Mouse (Mus musculus) liver, embryonic 13.5 days (tissue): ENCODE data around the gene Pld3. TPM values are rescaled to one million over a fixed set of nuclear protein-coding genes. Genes with fewer than 3 reads are reported as not detected.

Experiments used
- ATAC-seq: fragments of 200-750 bp; cut with Nextera tagmentation; 2 replicates; pipeline ENCODE4 v1.8.0; 2017; ENCODE audit warnings: low read depth, mild to moderate bottlenecking, moderate number of reproducible peaks, moderate library complexity
- DNase-seq: peaks from one replicate; pipeline ENCODE4 v3.0.0; 2022
- H3K27ac ChIP-seq: fragments of 300-500 bp; sonication (generic); 2 replicates; pipeline ENCODE4 v1.5.1; 2015; ENCODE audit warnings: moderate library complexity, mild to moderate bottlenecking, inconsistent platforms
- H3K27me3 ChIP-seq: fragments of 300-500 bp; sonication (generic); 2 replicates; pipeline ENCODE4 v1.6.1; 2015; ENCODE audit warnings: mild to moderate bottlenecking, inconsistent platforms
- H3K36me3 ChIP-seq: fragments of 300-500 bp; sonication (generic); 2 replicates; pipeline ENCODE4 v1.6.1; 2015; ENCODE audit warnings: mild to moderate bottlenecking, inconsistent platforms
- H3K4me1 ChIP-seq: fragments of 300-500 bp; sonication (generic); replicated peaks from 2 replicates; pipeline ENCODE4 v1.6.1; 2015; ENCODE audit warnings: inconsistent platforms
- H3K4me2 ChIP-seq: fragments of 300-500 bp; sonication (generic); 2 replicates; pipeline ENCODE4 v1.6.1; 2015; ENCODE audit warnings: inconsistent platforms, mild to moderate bottlenecking, moderate library complexity
- H3K4me3 ChIP-seq: fragments of 300-500 bp; sonication (generic); replicated peaks from 2 replicates; pipeline ENCODE4 v1.5.1; 2015; ENCODE audit warnings: mild to moderate bottlenecking, inconsistent platforms
- H3K9ac ChIP-seq: fragments of 300-500 bp; sonication (generic); 2 replicates; pipeline ENCODE4 v1.6.1; 2015; ENCODE audit warnings: mild to moderate bottlenecking, inconsistent platforms
- H3K9me3 ChIP-seq: fragments of 300-500 bp; sonication (generic); replicated peaks from 2 replicates; pipeline ENCODE4 v1.6.1; 2016; ENCODE audit warnings: inconsistent platforms
- WGBS: fragments of 180-500 bp; shearing (Covaris S2); methylation state at CpG from one replicate; pipeline ENCODE4 v1.1.7; 2015; ENCODE audit not compliant: insufficient replicate concordance; 5-methylcytosine and 5-hydroxymethylcytosine counted together
- polyA plus RNA-seq: library from polyadenylated mRNA; unstranded; fragments of >200 nt; fragmentation: Nextera tagmentation; extraction: Ambion mirVana; gene quantifications from 2 replicates; pipeline ENCODE4 v1.2.1, GENCODE M21; 2015

Pld3 gene
- polyA plus RNA-seq, 1 experiment from 2014 or later: 53.8 TPM

DNA sequence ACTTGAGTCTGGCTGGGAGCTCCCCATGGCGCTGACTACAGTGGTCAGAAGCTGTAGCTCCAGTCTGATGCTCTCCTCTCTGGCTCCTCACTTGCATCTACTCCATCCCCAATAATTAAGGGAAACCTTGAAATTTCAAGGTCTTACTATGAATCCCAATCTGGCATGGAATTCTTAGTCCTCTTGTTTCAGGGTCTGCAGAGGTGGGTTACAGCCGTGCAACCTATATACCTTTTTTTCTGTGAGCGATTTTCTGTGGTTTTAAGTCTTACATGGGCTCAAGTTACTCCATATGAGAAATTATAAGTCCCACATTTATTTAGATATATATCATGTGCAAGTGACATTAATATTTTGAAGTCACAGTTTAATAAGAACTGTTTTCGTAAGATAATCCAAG lies 37.1 kb upstream of the Pld3 start:
- Histone ChIP-seq H3K4me3 (no peak overlapping the region), H3K27ac (no peak overlapping the region), H3K27me3 (no peaks in the 10 kb centered on the region), H3K9ac (no peak overlapping the region), H3K4me2 (no peak overlapping the region), H3K36me3 (peaks cover 16% of the 10 kb centered on the region; the same call in 1 of the 2 replicates), H3K4me1 (peaks cover 35% of the 10 kb centered on the region), H3K9me3 (no peaks in the 10 kb centered on the region)
- WGBS: 91% methylated on average over 4 of the region's 4 CpGs
- DNase-seq: no peak
- ATAC-seq: no peak

DNA sequence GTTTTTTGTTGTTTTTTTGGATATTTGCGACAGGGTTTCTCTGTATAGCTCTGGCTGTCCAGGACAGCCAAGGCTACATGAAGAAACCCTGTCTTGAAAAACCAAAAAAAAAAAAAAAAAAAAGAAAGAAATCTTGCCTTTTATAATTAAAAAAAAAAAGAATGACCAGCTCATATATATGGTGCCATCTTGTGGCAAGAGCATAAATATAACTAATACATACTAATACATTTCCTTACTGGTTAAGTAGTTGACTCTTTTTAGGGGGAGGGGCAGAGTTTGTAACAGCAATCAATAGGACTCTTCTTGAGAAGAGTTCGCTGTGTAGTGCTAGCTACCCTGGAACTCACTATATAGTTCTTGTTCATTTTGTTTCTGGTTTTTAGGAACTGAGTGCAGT lies 34.7 kb upstream of the Pld3 start:
- H3K36me3 ChIP-seq: peaks cover 14% of the 10 kb centered on the region

DNA sequence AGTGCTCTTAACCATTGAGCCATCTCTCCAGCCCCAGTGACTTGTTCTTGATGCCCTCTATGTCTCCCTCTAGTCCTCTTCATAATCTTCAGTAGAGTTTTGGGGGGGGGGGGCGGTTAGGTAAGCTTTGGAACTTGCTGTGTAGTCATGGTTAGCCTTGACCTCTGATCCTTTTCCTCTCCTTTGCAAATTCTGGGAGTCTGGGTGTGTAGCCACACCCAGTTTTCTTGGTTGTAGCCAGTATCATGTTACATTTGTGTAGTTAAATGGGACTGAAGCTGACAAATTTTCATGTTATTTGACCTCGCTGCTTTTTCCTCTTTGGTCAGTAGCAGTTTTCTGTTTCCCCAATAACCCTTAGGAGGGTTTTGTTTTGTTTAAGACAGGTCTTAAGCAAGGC lies 33.8 kb upstream of the Pld3 start:
- Histone ChIP-seq H3K27ac (no peak overlapping the region; the same call in 1 of the 2 replicates), H3K4me1 (peaks cover 5% of the 10 kb centered on the region; the same call in 1 of the 2 replicates), H3K9me3 (no peaks in the 10 kb centered on the region), H3K9ac (no peak overlapping the region), H3K4me2 (no peak overlapping the region), H3K27me3 (no peaks in the 10 kb centered on the region), H3K36me3 (peaks cover 22% of the 10 kb centered on the region), H3K4me3 (no peak overlapping the region)
- 78% methylated on average over 2 of the region's 2 CpGs for WGBS
- ATAC-seq: no peak
- DNase-seq: no peak

More for the DNA sequence above, 34.7 kb upstream of the Pld3 start:
- no peaks in the 10 kb centered on the region for H3K9me3 ChIP-seq
- no peak overlapping the region for H3K9ac ChIP-seq
- no peaks in the 10 kb centered on the region for H3K27me3 ChIP-seq
- no peak overlapping the region for H3K4me2 ChIP-seq
- WGBS: 78% methylated on average over 2 of the region's 2 CpGs
- H3K27ac ChIP-seq: no peak overlapping the region
- no peak overlapping the region for H3K4me3 ChIP-seq
- DNase-seq: no peak
- no peak for ATAC-seq
- peaks cover 12% of the 10 kb centered on the region for H3K4me1 ChIP-seq

DNA sequence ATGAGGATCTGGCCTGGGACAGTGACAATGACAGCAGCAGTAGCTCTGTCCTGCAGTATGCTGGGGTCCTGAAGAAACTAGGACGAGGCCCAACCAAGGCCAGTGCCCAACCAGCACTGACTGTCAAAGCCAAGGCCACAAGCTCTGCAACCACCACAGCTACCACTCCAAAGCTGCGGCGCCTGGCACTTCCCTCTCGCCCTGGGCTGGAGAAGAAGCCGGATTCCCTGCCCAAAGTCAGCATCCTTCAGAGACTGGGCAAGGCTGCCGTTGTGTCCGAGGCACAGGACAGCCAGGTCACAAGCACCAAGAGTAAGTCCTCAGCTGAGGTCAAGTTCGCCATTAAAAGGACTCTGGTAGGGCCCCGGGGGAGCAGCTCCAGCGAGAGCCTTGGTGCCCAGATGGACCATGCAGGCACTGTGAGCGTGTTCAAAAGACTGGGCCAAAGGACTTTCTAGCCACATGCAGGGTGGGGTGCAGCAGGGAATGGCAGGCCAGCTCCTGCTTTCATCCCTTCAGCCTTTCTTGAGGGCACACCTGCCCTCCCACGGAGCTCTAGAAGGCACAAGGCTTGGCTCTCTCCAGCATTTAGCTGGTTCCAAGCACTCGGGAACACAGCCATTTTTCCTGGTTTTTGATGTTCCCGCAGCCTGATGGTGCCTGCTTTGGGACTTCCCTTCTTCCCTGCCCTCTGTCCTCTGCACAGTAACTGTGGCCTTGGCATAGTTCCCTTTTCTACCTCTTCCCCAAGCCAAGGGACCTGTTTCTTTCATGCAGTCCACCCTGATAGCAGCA lies 27.6 kb upstream of the Pld3 start:
- Histone ChIP-seq H3K9ac (no peak overlapping the region), H3K9me3 (no peaks in the 10 kb centered on the region), H3K27me3 (no peaks in the 10 kb centered on the region), H3K4me1 (no peaks in the 10 kb centered on the region), H3K36me3 (peaks cover 82% of the 10 kb centered on the region), H3K4me3 (no peak overlapping the region), H3K4me2 (no peak overlapping the region), H3K27ac (no peak overlapping the region)
- DNase-seq (no peak), ATAC-seq (no peak)
- WGBS: 83% methylated on average over 14 of the region's 14 CpGs

DNA sequence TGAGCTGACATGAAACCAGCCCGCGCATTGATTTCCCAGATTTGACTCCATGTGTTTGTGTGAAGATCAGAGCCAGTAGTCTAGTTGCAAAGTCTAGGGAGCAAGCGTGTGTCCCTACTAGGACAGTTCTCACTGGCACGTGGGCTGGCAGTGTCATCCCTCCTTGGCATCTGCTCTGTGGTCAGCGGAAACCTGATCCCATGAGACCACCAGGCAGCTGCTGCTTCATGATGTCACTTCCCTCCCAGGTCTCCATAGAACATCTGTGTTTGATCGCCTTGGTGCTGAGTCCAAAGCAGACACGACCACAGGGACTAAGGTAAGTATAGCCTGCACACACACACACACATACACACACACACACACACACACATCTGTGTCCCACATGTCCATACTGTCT lies 25.4 kb upstream of the Pld3 start:
- Histone ChIP-seq H3K36me3 (peaks cover 90% of the 10 kb centered on the region), H3K4me3 (no peak overlapping the region), H3K4me1 (no peaks in the 10 kb centered on the region), H3K4me2 (no peak overlapping the region), H3K9me3 (no peaks in the 10 kb centered on the region), H3K27ac (no peak overlapping the region), H3K27me3 (no peaks in the 10 kb centered on the region), H3K9ac (no peak overlapping the region)
- DNase-seq (no peak), ATAC-seq (no peak)
- WGBS: 85% methylated on average over 7 of the region's 7 CpGs

DNA sequence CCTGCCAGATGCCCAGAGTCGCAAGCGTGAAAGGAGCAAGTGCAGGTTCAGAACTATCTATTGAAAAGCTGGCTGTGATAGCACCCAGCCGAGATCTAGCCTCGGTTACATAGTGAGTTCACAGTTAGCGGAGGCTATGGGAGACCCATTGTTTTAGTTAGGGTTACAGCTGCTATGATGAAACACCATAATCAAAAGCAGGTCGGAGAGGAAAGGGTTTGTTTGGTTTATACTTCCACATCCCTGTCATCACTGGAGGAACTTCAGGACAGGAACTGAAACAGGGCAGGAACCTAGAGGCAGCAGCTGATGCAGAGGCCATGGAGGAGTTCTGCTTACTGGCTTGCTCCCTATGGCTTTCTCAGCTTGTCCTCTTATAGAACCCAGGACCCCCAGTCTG lies 24.6 kb upstream of the Pld3 start:
- Histone ChIP-seq H3K27ac (no peak overlapping the region), H3K9me3 (no peaks in the 10 kb centered on the region), H3K4me1 (no peaks in the 10 kb centered on the region), H3K36me3 (peaks cover 87% of the 10 kb centered on the region), H3K9ac (no peak overlapping the region), H3K27me3 (no peaks in the 10 kb centered on the region), H3K4me2 (no peak overlapping the region), H3K4me3 (no peak overlapping the region)
- DNase-seq (no peak), ATAC-seq (no peak)
- 85% methylated on average over 6 of the region's 6 CpGs for WGBS

DNA sequence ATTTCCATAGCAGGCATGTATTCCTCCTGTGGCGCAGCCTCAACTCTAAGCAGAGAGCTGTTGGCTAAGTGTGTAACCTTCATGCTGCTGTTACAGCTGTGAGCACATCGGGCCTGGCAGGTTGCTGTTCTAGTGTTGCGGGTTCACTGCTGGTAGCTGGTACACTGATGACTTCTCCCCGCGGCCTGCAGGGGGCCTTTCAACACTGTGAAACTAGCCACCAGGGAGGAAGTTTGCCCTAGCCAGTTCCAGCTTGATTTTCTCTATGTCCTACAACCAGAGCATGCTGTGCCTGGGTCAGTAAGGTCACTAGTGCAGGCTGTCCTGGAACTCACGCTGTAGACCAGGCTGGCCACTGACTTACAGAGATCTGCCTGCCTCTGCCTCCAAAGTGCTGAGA lies 23.9 kb upstream of the Pld3 start:
- Histone ChIP-seq H3K9me3 (no peaks in the 10 kb centered on the region), H3K27me3 (no peaks in the 10 kb centered on the region), H3K4me2 (no peak overlapping the region), H3K4me1 (no peaks in the 10 kb centered on the region), H3K9ac (no peak overlapping the region), H3K4me3 (no peak overlapping the region), H3K27ac (no peak overlapping the region), H3K36me3 (peaks cover 88% of the 10 kb centered on the region)
- 55% methylated on average over 6 of the region's 6 CpGs for WGBS
- ATAC-seq: no peak
- DNase-seq: no peak

DNA sequence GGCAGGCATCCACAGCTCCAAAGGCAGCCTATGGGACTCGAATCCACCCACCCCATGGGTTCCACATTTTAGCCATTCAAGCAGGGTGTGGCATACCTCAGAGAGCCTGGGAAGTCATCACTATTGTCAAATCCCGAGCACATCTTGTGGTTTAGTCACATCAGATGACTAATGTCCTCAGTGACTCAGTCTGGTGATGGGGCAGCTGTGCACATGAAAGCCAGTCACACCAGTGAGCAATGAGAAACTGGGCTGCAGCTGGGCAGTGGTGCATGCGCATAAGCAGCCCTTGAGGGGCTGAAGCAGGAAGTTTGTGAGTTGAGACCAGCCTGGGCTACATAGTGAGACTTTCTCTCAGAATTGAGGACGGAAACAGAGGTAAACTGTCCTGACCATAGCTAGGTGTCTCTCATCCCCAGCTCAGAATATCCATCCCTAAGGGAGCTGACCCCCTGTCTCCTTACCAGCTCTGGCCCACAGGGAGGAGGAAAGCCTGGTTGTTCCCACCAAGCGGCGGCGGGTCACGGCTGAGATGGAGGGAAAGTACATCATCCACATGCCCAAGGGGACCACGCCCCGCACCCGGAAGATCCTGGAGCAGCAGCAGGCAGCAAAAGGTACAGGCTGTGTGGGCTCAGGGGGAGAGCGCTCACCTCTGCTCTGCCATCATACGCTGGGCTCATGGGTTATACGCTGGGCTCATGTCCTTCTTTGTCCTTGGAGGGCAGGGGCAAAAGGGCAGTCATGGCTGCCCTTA lies 21.3 kb upstream of the Pld3 start:
- Histone ChIP-seq H3K27me3 (no peaks in the 10 kb centered on the region), H3K36me3 (peaks cover 84% of the 10 kb centered on the region), H3K27ac (no peak overlapping the region), H3K4me3 (no peak overlapping the region), H3K4me2 (no peak overlapping the region), H3K9me3 (no peaks in the 10 kb centered on the region), H3K4me1 (no peaks in the 10 kb centered on the region), H3K9ac (no peak overlapping the region)
- WGBS: 85% methylated on average over 14 of the region's 14 CpGs
- DNase-seq: no peak
- no peak for ATAC-seq

DNA sequence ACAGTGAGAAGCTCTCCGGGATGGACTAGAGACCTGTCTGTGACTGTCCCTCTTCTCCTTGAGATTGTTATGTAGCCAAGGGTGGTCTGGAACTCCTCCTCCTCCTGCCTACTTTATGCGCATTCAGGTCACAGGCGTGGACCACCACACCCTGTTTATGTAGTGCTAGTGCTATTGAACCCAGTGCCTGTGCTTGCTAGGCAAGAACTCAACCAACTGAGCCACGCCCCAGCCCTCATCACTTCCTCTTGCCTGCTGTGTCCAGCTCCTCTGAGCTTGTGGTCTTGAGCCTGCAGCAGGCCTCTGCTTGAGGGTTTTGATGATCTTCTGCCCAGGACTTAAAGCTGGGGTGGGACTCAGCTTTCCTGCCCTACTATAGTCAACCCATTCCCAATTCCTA lies 19.1 kb upstream of the Pld3 start:
- WGBS: 83% methylated on average over 4 of the region's 4 CpGs
- H3K27ac ChIP-seq: no peak overlapping the region
- no peaks in the 10 kb centered on the region for H3K9me3 ChIP-seq
- no peak overlapping the region for H3K4me3 ChIP-seq
- DNase-seq: no peak
- H3K4me1 ChIP-seq: no peaks in the 10 kb centered on the region
- ATAC-seq: no peak
- no peaks in the 10 kb centered on the region for H3K27me3 ChIP-seq
- H3K36me3 ChIP-seq: peaks cover 85% of the 10 kb centered on the region
- H3K9ac ChIP-seq: no peak overlapping the region
- H3K4me2 ChIP-seq: no peak overlapping the region

DNA sequence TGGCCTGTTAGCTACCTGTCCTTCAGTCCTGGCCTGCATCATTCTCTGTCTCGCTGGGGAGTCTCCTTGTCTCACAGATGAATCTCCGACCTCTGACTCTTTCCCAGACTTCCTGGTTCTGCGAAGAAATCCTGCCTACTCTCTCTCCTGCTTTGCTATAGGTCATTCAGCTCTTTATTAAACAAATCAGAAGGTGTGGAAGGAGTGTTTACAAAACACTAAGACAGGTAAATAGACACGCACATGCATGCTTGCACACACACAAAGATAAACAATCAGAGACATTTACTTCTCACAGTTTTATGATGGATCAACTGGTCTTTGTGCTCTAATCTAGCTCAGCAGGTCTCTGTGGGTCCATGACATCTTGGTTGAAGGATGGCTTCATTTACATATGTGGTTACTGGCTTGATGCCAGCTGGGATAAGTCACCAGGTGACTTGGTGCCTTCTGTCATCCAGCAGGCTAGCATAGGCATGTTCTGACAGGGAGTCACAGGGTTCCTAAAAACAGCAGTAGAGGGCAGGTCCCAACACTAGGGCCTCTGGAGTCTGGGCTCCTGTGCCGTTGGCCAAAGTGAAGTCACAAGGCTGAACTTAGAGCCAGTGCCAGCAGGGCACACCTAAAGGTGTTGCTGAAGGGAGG lies 16.7 kb upstream of the Pld3 start:
- no peak overlapping the region for H3K4me3 ChIP-seq
- 81% methylated on average over 5 of the region's 5 CpGs for WGBS
- H3K9ac ChIP-seq: no peak overlapping the region
- ATAC-seq (no peak), DNase-seq (no peak)
- H3K4me1 ChIP-seq: no peaks in the 10 kb centered on the region
- H3K27me3 ChIP-seq: no peaks in the 10 kb centered on the region
- H3K36me3 ChIP-seq: peaks cover 80% of the 10 kb centered on the region
- H3K27ac ChIP-seq: no peak overlapping the region
- no peaks in the 10 kb centered on the region for H3K9me3 ChIP-seq
- no peak overlapping the region for H3K4me2 ChIP-seq

DNA sequence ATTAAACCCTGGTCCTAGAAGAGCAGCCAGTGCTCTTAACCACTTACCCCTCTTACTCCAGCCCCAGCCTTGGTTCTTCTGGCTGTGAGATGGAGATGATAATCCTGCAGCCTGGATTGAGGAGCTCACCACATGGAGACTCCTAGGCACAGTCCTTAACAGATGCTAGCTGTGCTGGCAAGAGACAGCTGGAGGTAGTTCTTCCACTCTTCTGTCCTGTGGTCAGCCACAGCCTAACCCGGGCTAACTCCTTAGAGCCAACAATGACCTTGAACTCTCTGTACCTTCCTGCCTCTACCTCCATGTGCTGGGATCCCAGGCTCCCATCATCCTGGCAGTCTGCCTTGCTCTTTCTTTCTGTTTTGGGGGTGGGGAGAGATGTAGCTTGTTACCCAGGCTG lies 8.0 kb upstream of the Pld3 start:
- H3K27me3 ChIP-seq: no peaks in the 10 kb centered on the region
- no peak for ATAC-seq
- no peak overlapping the region for H3K9ac ChIP-seq
- no peaks in the 10 kb centered on the region for H3K9me3 ChIP-seq
- DNase-seq: no peak
- 67% methylated on average over 1 of the region's 1 CpGs for WGBS
- H3K4me3 ChIP-seq: no peak overlapping the region
- H3K4me1 ChIP-seq: peaks cover 12% of the 10 kb centered on the region
- no peak overlapping the region for H3K27ac ChIP-seq
- no peak overlapping the region for H3K4me2 ChIP-seq
- peaks cover 78% of the 10 kb centered on the region for H3K36me3 ChIP-seq
